Mouse (Mus musculus) lung, postnatal 0 days (tissue): Measurements from ENCODE around the gene Cfap300.

Experiments
- CTCF ChIP-seq: IDR thresholded peaks from 2 replicates; pipeline ENCODE4 v1.5.1; 2016; ENCODE audit warnings: antibody characterized with exemption, mild to moderate bottlenecking
- EP300 ChIP-seq: IDR thresholded peaks from 2 replicates; pipeline ENCODE4 v1.6.1; 2016; ENCODE audit warnings: antibody characterized with exemption, mild to moderate bottlenecking, control low read depth

DNA sequence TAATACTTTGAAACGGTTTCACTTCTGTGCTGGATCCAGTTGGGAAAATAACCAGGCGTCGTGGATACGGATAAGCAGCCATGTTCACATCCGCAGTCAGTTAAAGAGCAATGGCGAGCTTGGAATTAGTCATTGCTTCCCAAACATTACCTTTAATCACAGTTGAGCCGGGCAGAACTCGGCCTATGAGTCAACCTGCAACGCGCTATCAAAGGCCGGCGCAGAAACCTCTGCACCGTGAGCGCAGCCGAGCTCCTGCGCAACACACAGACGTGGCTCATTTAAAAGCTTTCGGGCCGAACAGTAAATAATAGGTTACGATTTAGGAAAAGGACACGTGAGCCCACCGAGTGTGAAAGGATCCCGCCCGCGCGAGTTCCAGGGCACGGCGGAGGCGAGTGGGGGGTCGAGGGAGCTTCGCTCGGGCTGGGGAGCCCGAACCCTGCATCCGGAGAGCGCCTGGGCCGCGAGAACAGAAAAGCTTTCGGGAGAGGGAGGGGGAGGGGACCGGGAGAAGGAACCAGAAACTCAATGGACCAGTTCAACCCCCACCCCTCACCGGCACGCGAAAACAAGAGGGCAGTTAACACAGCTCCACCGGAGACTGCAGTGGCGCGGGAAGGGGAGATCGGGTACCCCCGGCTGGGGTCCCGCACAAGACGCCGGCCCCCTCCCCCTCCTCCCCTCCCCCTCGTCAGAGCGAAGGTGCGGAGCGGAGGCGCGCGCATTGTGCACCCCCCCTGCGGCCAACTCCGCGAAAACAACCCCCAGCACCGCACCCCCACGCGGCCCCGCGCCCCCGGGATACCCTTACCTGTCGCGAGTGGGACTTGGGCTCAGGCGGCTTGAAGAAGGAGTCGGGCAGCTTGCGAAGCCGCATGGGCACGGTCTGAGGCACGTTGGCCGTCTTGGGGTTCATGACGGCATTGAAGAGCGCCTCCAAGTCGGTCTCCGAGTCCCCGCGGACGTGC, 39.0 kb downstream of the Cfap300 start:
- TF ChIP-seq EP300: no peak
- no peak for TF ChIP-seq CTCF
